Mouse (Mus musculus) limb, embryonic 11.5 days (tissue): ENCODE data around the gene Lim2. TPM values are rescaled to one million over a fixed set of nuclear protein-coding genes. Genes with fewer than 3 reads are reported as not detected.

Experiments used
- microRNA-seq: library from miRNA; unstranded; fragments of <30 nt; microRNA quantifications from one replicate; pipeline ENCODE4, GENCODE M21; 2016
- polyA plus RNA-seq: library from polyadenylated mRNA; unstranded; fragments of >200 nt; fragmentation: Nextera tagmentation; extraction: Ambion mirVana; gene quantifications from 2 replicates; pipeline ENCODE4 v1.2.1, GENCODE M21; 2014

The Lim2 gene
- polyA plus RNA-seq, 1 experiment from 2014 or later: not detected

Small RNA genes within 50 kb of the gene (microRNA-seq; reads per million reads assigned to microRNA genes)
- not detected for gene Mir7051

Other genes starting within 250 kb of the Lim2 start
- 14.0 and 14.3 TPM in 2 replicates for gene Zfp715, start 114.4 kb upstream of the Lim2 start, polyA plus RNA-seq
- gene Siglecf, start 76.3 kb upstream of the Lim2 start, polyA plus RNA-seq: 0.09 and 0.32 TPM in 2 replicates
- gene Siglecg, start 19.5 kb upstream of the Lim2 start, polyA plus RNA-seq: 0.09 TPM in 1 of 2 replicates, not detected in the other
- gene Nkg7, start 9.4 kb downstream of the Lim2 start, polyA plus RNA-seq: 0.67 TPM in 1 of 2 replicates, not detected in the other
- gene Cldnd2, start 13.1 kb downstream of the Lim2 start, polyA plus RNA-seq: not detected in 2 replicates
- gene Etfb, start 16.4 kb downstream of the Lim2 start, polyA plus RNA-seq: 243 and 251 TPM in 2 replicates
- gene Gm45233, start 16.5 kb downstream of the Lim2 start, polyA plus RNA-seq: 0.31 TPM in 1 of 2 replicates, not detected in the other
- gene Vsig10l, start 35.5 kb downstream of the Lim2 start, polyA plus RNA-seq: 1.4 and 2.0 TPM in 2 replicates
- gene Iglon5, start 62.4 kb downstream of the Lim2 start, polyA plus RNA-seq: 0.79 and 1.2 TPM in 2 replicates
- gene 4931406B18Rik, start 78.3 kb downstream of the Lim2 start, polyA plus RNA-seq: not detected in 2 replicates
- 0.98 and 1.2 TPM in 2 replicates for gene Cd33, start 116.8 kb downstream of the Lim2 start, polyA plus RNA-seq
- 5.1 and 5.9 TPM in 2 replicates for gene Zfp658, start 134.6 kb downstream of the Lim2 start, polyA plus RNA-seq
- 17.0 and 20.5 TPM in 2 replicates for gene Zfp719, start 151.9 kb downstream of the Lim2 start, polyA plus RNA-seq
- 0.79 and 1.1 TPM in 2 replicates for gene Zfp819, start 179.5 kb downstream of the Lim2 start, polyA plus RNA-seq
- not detected in 2 replicates for gene Ceacam18, start 207.0 kb downstream of the Lim2 start, polyA plus RNA-seq
- 0.17 and 0.33 TPM in 2 replicates for gene Siglece, start 232.5 kb downstream of the Lim2 start, polyA plus RNA-seq
- gene Ctu1, start 244.3 kb downstream of the Lim2 start, polyA plus RNA-seq: 10.5 and 10.8 TPM in 2 replicates